Mouse (Mus musculus) liver, postnatal 0 days (tissue): ENCODE results near the gene Olfr410.

ENCODE experiments used
- CTCF ChIP-seq: sonication (generic); IDR thresholded peaks from 2 replicates; pipeline ENCODE4 v1.5.1; 2016; ENCODE audit warnings: antibody characterized with exemption, low read depth
- EP300 ChIP-seq: IDR thresholded peaks from 2 replicates; pipeline ENCODE4 v1.6.1; 2016; ENCODE audit warnings: antibody characterized with exemption, low read depth, mild to moderate bottlenecking

DNA sequence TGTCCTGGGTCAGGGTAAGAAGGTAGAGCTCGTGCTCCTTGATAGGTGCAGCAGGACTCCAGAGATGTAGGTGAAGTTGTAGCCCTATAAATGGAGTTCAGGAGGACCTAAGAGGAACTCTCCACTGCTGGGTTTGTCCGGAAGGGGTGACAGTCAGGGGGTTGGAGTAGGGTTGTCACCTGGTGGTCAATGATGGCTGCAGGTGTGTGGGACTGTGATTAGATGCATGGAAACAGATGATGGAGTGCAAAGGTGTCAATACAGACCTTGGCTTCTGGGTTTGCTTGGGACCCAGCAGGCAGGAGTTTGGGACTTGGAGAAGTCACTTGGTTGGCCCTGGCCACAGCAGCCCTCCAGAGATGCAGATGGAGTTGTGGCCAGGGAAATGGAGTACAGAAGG lies 50.6 kb downstream of the Olfr410 start:
- TF ChIP-seq CTCF (no peak), EP300 (no peak)
